Mouse (Mus musculus): ENCODE measurements around the gene Bmp8b. TPM values are rescaled to one million over a fixed set of nuclear protein-coding genes. Genes with fewer than 3 reads are reported as not detected.

The Bmp8b gene
- polyA plus RNA-seq, 1 experiment from 2014 or later, result 1.7 TPM

Other genes with a start within 250 kb of the Bmp8b start
- 71.0 and 74.5 TPM in 2 replicates for gene Cap1, start 219.1 kb upstream of the Bmp8b start, polyA plus RNA-seq (2015; fragmentation: Nextera tagmentation; extraction: Ambion mirVana)
- 10.5 and 11.4 TPM in 2 replicates for gene Mfsd2a, start 144.0 kb upstream of the Bmp8b start, polyA plus RNA-seq (2015; fragmentation: Nextera tagmentation; extraction: Ambion mirVana)
- 38.9 and 49.5 TPM in 2 replicates for gene Mycl, start 109.5 kb upstream of the Bmp8b start, polyA plus RNA-seq (2015; fragmentation: Nextera tagmentation; extraction: Ambion mirVana)
- 21.6 and 23.4 TPM in 2 replicates for gene Trit1, start 88.6 kb upstream of the Bmp8b start, polyA plus RNA-seq (2015; fragmentation: Nextera tagmentation; extraction: Ambion mirVana)
- gene Oxct2b, start 11.1 kb downstream of the Bmp8b start, polyA plus RNA-seq (2015; fragmentation: Nextera tagmentation; extraction: Ambion mirVana), result 0.13 and 0.24 TPM in 2 replicates
- 92.8 and 93.7 TPM in 2 replicates for gene Ppie, start 34.8 kb downstream of the Bmp8b start, polyA plus RNA-seq (2015; fragmentation: Nextera tagmentation; extraction: Ambion mirVana)
- gene Hpcal4, start 78.1 kb downstream of the Bmp8b start, polyA plus RNA-seq (2015; fragmentation: Nextera tagmentation; extraction: Ambion mirVana), result 0.28 and 0.54 TPM in 2 replicates
- not detected in 2 replicates for gene Nt5c1a, start 96.3 kb downstream of the Bmp8b start, polyA plus RNA-seq (2015; fragmentation: Nextera tagmentation; extraction: Ambion mirVana)
- gene Heyl, start 128.4 kb downstream of the Bmp8b start, polyA plus RNA-seq (2015; fragmentation: Nextera tagmentation; extraction: Ambion mirVana), result 15.6 and 16.8 TPM in 2 replicates
- 37.5 and 45.0 TPM in 2 replicates for gene Pabpc4, start 157.2 kb downstream of the Bmp8b start, polyA plus RNA-seq (2015; fragmentation: Nextera tagmentation; extraction: Ambion mirVana)
- 0.14 and 0.21 TPM in 2 replicates for gene Oxct2a, start 218.5 kb downstream of the Bmp8b start, polyA plus RNA-seq (2015; fragmentation: Nextera tagmentation; extraction: Ambion mirVana)
- gene Bmp8a, start 238.1 kb downstream of the Bmp8b start, polyA plus RNA-seq (2015; fragmentation: Nextera tagmentation; extraction: Ambion mirVana), result 5.8 and 5.9 TPM in 2 replicates

All from embryonic facial prominence, embryonic 15.5 days (tissue).